21 mouse cellular contexts compared by ENCODE assay signal in the genomic region with DNA sequence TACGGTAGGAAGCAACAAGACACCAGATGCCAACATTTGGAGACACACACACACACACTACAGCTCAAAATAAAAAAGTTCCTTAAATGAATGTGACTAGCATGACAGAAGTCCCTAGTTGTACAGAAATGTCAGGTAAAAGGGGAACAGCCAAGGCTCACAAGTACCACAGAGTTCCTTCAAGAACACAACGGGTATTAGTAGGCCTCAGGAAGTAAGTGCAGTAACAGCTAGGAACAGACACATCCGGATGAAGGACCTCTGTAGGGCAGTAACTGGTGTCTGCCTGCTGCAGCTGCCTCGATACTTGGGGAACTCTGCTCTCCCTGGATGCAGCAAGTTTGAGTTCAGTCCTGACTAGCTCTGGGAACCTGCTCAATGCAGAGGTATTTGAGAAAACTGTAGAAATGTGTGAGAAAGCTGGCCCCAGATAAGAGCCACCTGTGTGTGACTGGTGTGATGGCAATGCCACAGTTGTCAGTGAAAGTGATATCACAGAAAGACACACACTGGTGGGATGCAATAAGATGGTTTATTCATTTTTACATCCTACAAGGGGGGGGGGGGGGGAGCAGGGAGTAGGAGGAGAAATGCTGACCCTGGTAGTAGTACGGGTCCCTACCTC. TPM values are rescaled to one million over a fixed set of nuclear protein-coding genes. Genes with fewer than 3 reads are reported as not detected.
"Had no signal": no experiment of that assay in that cellular context is flagged by ENCODE, and none has a peak within 500 bp of the region (broad histone marks: within the 10 kb centered on the region; RNA-seq: fewer than 3 reads in every experiment).

No protein-coding gene starts in this region.

- H3K27ac ChIP-seq: intestine, embryonic 15.5 days; kidney, embryonic 15.5 days; limb, embryonic 12.5 days; limb, embryonic 15.5 days; macrophage; midbrain, embryonic 10.5 days; midbrain, embryonic 13.5 days; neural tube, embryonic 13.5 days; stomach, embryonic 15.5 days had no signal

- ATAC-seq: intestine, embryonic 15.5 days; lung, postnatal 0 days; midbrain, embryonic 13.5 days; midbrain, embryonic 16.5 days had no signal

- H3K27me3 ChIP-seq: intestine, embryonic 15.5 days; kidney, embryonic 15.5 days; limb, embryonic 12.5 days; limb, embryonic 15.5 days; midbrain, embryonic 13.5 days; neural tube, embryonic 13.5 days; stomach, embryonic 15.5 days had no signal

- H3K9me3 ChIP-seq: intestine, embryonic 15.5 days; kidney, embryonic 15.5 days; limb, embryonic 12.5 days; limb, embryonic 15.5 days; midbrain, embryonic 10.5 days; midbrain, embryonic 13.5 days; neural tube, embryonic 13.5 days; stomach, embryonic 15.5 days had no signal

- H3K4me1 ChIP-seq: intestine, embryonic 15.5 days; kidney, embryonic 15.5 days; limb, embryonic 12.5 days; limb, embryonic 15.5 days; midbrain, embryonic 10.5 days; midbrain, embryonic 13.5 days; neural tube, embryonic 13.5 days; stomach, embryonic 15.5 days had no signal

- H3K9ac ChIP-seq: intestine, embryonic 15.5 days; kidney, embryonic 15.5 days; limb, embryonic 12.5 days; limb, embryonic 15.5 days; lung, embryonic 14.5 days; midbrain, embryonic 13.5 days; neural tube, embryonic 13.5 days; stomach, embryonic 15.5 days had no signal

- H3K4me2 ChIP-seq: intestine, embryonic 15.5 days; kidney, embryonic 15.5 days; limb, embryonic 12.5 days; limb, embryonic 15.5 days; lung, embryonic 14.5 days; midbrain, embryonic 13.5 days; neural tube, embryonic 13.5 days; stomach, embryonic 15.5 days had no signal

- DNase-seq: kidney, adult 11 months; kidney, adult 8-10 months; kidney, postnatal 10 days; kidney, postnatal 36 days; left cerebral cortex, postnatal 4 days; lung, embryonic 14.5 days; right cerebral cortex, postnatal 4 days; thymus, postnatal 25 days had no signal

- H3K4me3 ChIP-seq: intestine, embryonic 15.5 days; kidney, embryonic 15.5 days; limb, embryonic 12.5 days; limb, embryonic 15.5 days; midbrain, embryonic 10.5 days; midbrain, embryonic 13.5 days; myocyte; neural tube, embryonic 13.5 days; stomach, embryonic 15.5 days had no signal

RNA-seq across cellular contexts. Expression of a gene that starts 34.0 kb away (rescaled TPM):
- total RNA-seq: monocyte, adult 5-6 weeks had no signal
